In genomic region chr11:87778915-87779314, GRCm38 (mm10) we compare ENCODE assay signal across 8 mouse cellular contexts. TPM values are rescaled to one million over a fixed set of nuclear protein-coding genes. Genes with fewer than 3 reads are reported as not detected.
DNase-seq lines count a peak whose midpoint lies in the region; ATAC-seq lines count a peak whose summit lies in the region.

No protein-coding gene starts in this region.

- peak overlapping the region; percentile 81 for H3K4me2 ChIP-seq in lung, embryonic 16.5 days (ENCODE audit: low read depth, low read length)
- peak overlapping the region; percentile 67 for H3K4me2 ChIP-seq in liver, embryonic 12.5 days
- peak overlapping the region; percentile 87 for H3K4me2 ChIP-seq in stomach, embryonic 15.5 days

- no peaks in the 10 kb centered on the region for H3K9me3 ChIP-seq in lung, embryonic 16.5 days (ENCODE audit: control insufficient read depth, low read length)
- no peaks in the 10 kb centered on the region for H3K9me3 ChIP-seq in hindbrain, embryonic 10.5 days
- no peaks in the 10 kb centered on the region for H3K9me3 ChIP-seq in liver, embryonic 12.5 days (replicated peaks)
- no peaks in the 10 kb centered on the region for H3K9me3 ChIP-seq in stomach, embryonic 15.5 days

- H3K27ac ChIP-seq in lung, embryonic 16.5 days (ENCODE audit: low read length): no peak overlapping the region
- peak overlapping the region; percentile 84; the same call in 1 of the 2 replicates for H3K27ac ChIP-seq in hindbrain, embryonic 10.5 days
- no peak overlapping the region for H3K27ac ChIP-seq in liver, embryonic 12.5 days
- no peak overlapping the region for H3K27ac ChIP-seq in stomach, embryonic 15.5 days

- DNase-seq in lung, postnatal 25 days (ENCODE audit: low spot score): no peak
- DNase-seq in hindbrain, embryonic 10.5 days (ENCODE audit: low spot score): no peak
- DNase-seq in gastrocnemius, postnatal 4 days (ENCODE audit: low spot score in 2 of 2): no peak
- no peak for DNase-seq in frontal cortex, postnatal 36 days (ENCODE audit: low spot score in 2 of 2)
- DNase-seq in thymus, postnatal 0 days (ENCODE audit: low spot score): no peak

- peaks cover 8% of the 10 kb centered on the region for H3K4me1 ChIP-seq in lung, embryonic 16.5 days (replicated peaks; ENCODE audit: control insufficient read depth, insufficient read depth, low read length)
- H3K4me1 ChIP-seq in hindbrain, embryonic 10.5 days (replicated peaks): peaks cover 34% of the 10 kb centered on the region
- peaks cover 23% of the 10 kb centered on the region for H3K4me1 ChIP-seq in liver, embryonic 12.5 days
- peaks cover 16% of the 10 kb centered on the region for H3K4me1 ChIP-seq in stomach, embryonic 15.5 days

- no peaks in the 10 kb centered on the region; the same call in 1 of the 2 replicates for H3K27me3 ChIP-seq in lung, embryonic 16.5 days (ENCODE audit: control insufficient read depth, insufficient read depth, low read depth, low read length)
- peaks cover 54% of the 10 kb centered on the region for H3K27me3 ChIP-seq in hindbrain, embryonic 10.5 days (ENCODE audit: insufficient read depth, poor library complexity, severe bottlenecking)
- peaks cover 27% of the 10 kb centered on the region; the same call in 1 of the 2 replicates for H3K27me3 ChIP-seq in liver, embryonic 12.5 days (replicated peaks)
- H3K27me3 ChIP-seq in stomach, embryonic 15.5 days (replicated peaks): no peaks in the 10 kb centered on the region

- no peak; the same call in 1 of the 2 replicates for ATAC-seq in lung, embryonic 16.5 days (ENCODE audit: low read depth)
- peak; percentile 13; the same call in 1 of the 2 replicates for ATAC-seq in liver, embryonic 12.5 days
- ATAC-seq in stomach, embryonic 15.5 days (ENCODE audit: insufficient read depth, low FRiP score, low read depth): no peak

- H3K9ac ChIP-seq in lung, embryonic 16.5 days (ENCODE audit: low read length): no peak overlapping the region
- peak overlapping the region; percentile 17; the same call in 1 of the 2 replicates for H3K9ac ChIP-seq in liver, embryonic 12.5 days
- no peak overlapping the region for H3K9ac ChIP-seq in stomach, embryonic 15.5 days

- 40% methylated on average over 12 of the region's 12 CpGs for WGBS in lung, embryonic 16.5 days
- 39% methylated on average over 12 of the region's 12 CpGs for WGBS in hindbrain, embryonic 10.5 days
- 62% methylated on average over 12 of the region's 12 CpGs for WGBS in liver, embryonic 12.5 days (ENCODE audit: insufficient replicate concordance)
- 40% methylated on average over 12 of the region's 12 CpGs for WGBS in stomach, embryonic 15.5 days

- no peaks in the 10 kb centered on the region for H3K36me3 ChIP-seq in lung, embryonic 16.5 days (ENCODE audit: control insufficient read depth, insufficient read depth, low read length)
- no peaks in the 10 kb centered on the region for H3K36me3 ChIP-seq in hindbrain, embryonic 10.5 days
- 0 out of 2 replicates have a peak, but pooled peaks cover 4% of the 10 kb centered on the region for H3K36me3 ChIP-seq in liver, embryonic 12.5 days
- no peaks in the 10 kb centered on the region for H3K36me3 ChIP-seq in stomach, embryonic 15.5 days

- peak overlapping the region; percentile 52; the same call in 1 of the 2 replicates for H3K4me3 ChIP-seq in lung, embryonic 16.5 days (ENCODE audit: low read length)
- H3K4me3 ChIP-seq in hindbrain, embryonic 10.5 days: peak overlapping the region; percentile 56
- H3K4me3 ChIP-seq in liver, embryonic 12.5 days: peak overlapping the region; percentile 32; the same call in 1 of the 2 replicates
- peak overlapping the region; percentile 44; the same call in 1 of the 2 replicates for H3K4me3 ChIP-seq in stomach, embryonic 15.5 days (replicated peaks)

RNA-seq across cellular contexts. Expression of gene Mpo, which starts 14.5 kb away (rescaled TPM):
- polyA plus RNA-seq in lung, embryonic 16.5 days (2015; fragmentation: Nextera tagmentation; extraction: Ambion mirVana): 0.64 and 3.4 TPM in 2 replicates
- 2.8 and 5.0 TPM in 2 replicates for polyA plus RNA-seq in hindbrain, embryonic 10.5 days (2016; fragmentation: Nextera tagmentation; extraction: Ambion mirVana)
- 209 and 217 TPM in 2 replicates for polyA plus RNA-seq in liver, embryonic 12.5 days (2016; fragmentation: Nextera tagmentation; extraction: Ambion mirVana)
- polyA plus RNA-seq in stomach, embryonic 15.5 days (2015; fragmentation: Nextera tagmentation; extraction: Ambion mirVana): 11.1 and 23.1 TPM in 2 replicates
- under 1 TPM; 0.34 to 0.93 TPM for total RNA-seq in gastrocnemius, postnatal 4 days (2021)
- 5.0 and 6.2 TPM in 2 replicates for polyA plus RNA-seq in thymus, postnatal 0 days (2015; fragmentation: Nextera tagmentation; extraction: Ambion mirVana)

RNA-seq across cellular contexts. Expression of gene Tspoap1, which starts 18.6 kb away (rescaled TPM):
- 1.6 and 2.3 TPM in 2 replicates for polyA plus RNA-seq in lung, embryonic 16.5 days (2015; fragmentation: Nextera tagmentation; extraction: Ambion mirVana)
- 7.8 and 10.5 TPM in 2 replicates for polyA plus RNA-seq in hindbrain, embryonic 10.5 days (2016; fragmentation: Nextera tagmentation; extraction: Ambion mirVana)
- 5.9 and 6.2 TPM in 2 replicates for polyA plus RNA-seq in liver, embryonic 12.5 days (2016; fragmentation: Nextera tagmentation; extraction: Ambion mirVana)
- 2.0 and 2.8 TPM in 2 replicates for polyA plus RNA-seq in stomach, embryonic 15.5 days (2015; fragmentation: Nextera tagmentation; extraction: Ambion mirVana)
- total RNA-seq in gastrocnemius, postnatal 4 days (2021): under 1 TPM; 0.18 to 0.39 TPM
- 2.6 and 4.0 TPM in 2 replicates for polyA plus RNA-seq in thymus, postnatal 0 days (2015; fragmentation: Nextera tagmentation; extraction: Ambion mirVana)

RNA-seq across cellular contexts. Expression of gene Supt4a, which starts 41.6 kb away (rescaled TPM):
- polyA plus RNA-seq in lung, embryonic 16.5 days (2015; fragmentation: Nextera tagmentation; extraction: Ambion mirVana): 143 and 167 TPM in 2 replicates
- 178 and 184 TPM in 2 replicates for polyA plus RNA-seq in hindbrain, embryonic 10.5 days (2016; fragmentation: Nextera tagmentation; extraction: Ambion mirVana)
- polyA plus RNA-seq in liver, embryonic 12.5 days (2016; fragmentation: Nextera tagmentation; extraction: Ambion mirVana): 207 and 209 TPM in 2 replicates
- polyA plus RNA-seq in stomach, embryonic 15.5 days (2015; fragmentation: Nextera tagmentation; extraction: Ambion mirVana): 118 and 127 TPM in 2 replicates
- total RNA-seq in gastrocnemius, postnatal 4 days (2021): 10 to 100 TPM; 52.1 to 55.5 TPM
- polyA plus RNA-seq in thymus, postnatal 0 days (2015; fragmentation: Nextera tagmentation; extraction: Ambion mirVana): 425 and 454 TPM in 2 replicates

RNA-seq across cellular contexts. Expression of gene Lpo, which starts 49.2 kb away (rescaled TPM):
- 0.23 TPM in 1 of 2 replicates, not detected in the other for polyA plus RNA-seq in lung, embryonic 16.5 days (2015; fragmentation: Nextera tagmentation; extraction: Ambion mirVana)
- polyA plus RNA-seq in hindbrain, embryonic 10.5 days (2016; fragmentation: Nextera tagmentation; extraction: Ambion mirVana): 0.31 and 0.57 TPM in 2 replicates
- not detected in 2 replicates for polyA plus RNA-seq in liver, embryonic 12.5 days (2016; fragmentation: Nextera tagmentation; extraction: Ambion mirVana)
- 0.04 and 0.18 TPM in 2 replicates for polyA plus RNA-seq in stomach, embryonic 15.5 days (2015; fragmentation: Nextera tagmentation; extraction: Ambion mirVana)
- total RNA-seq in gastrocnemius, postnatal 4 days (2021): not detected
- polyA plus RNA-seq in thymus, postnatal 0 days (2015; fragmentation: Nextera tagmentation; extraction: Ambion mirVana): 6.4 and 8.4 TPM in 2 replicates
